ENCODE assay signal across 19 mouse cellular contexts in genomic region chr5:31904968-31905683, GRCm38 (mm10).
DNase-seq lines count a peak whose midpoint lies in the region; ATAC-seq and TF ChIP-seq lines count a peak whose summit lies in the region.
"Had no signal": no experiment of that assay in that cellular context is flagged by ENCODE, and none has a peak within 500 bp of the region (broad histone marks: within the 10 kb centered on the region; RNA-seq: fewer than 3 reads in every experiment).

No protein-coding gene starts in this region.

- CTCF ChIA-PET in Patski (lab: Charles Lee), result interaction anchor here (2.8 kb wide), 1 partner anchor 10 kb away, joined by 12 read pairs; no protein-coding TSS in a partner anchor

- no peaks in the 10 kb centered on the region for H3K36me3 ChIP-seq in heart, embryonic 10.5 days
- H3K36me3 ChIP-seq in heart, embryonic 11.5 days (ENCODE audit: control insufficient read depth, insufficient read depth, low read length), result no peaks in the 10 kb centered on the region
- no peaks in the 10 kb centered on the region; the same call in 1 of the 2 replicates for H3K36me3 ChIP-seq in liver, postnatal 0 days (replicated peaks; ENCODE audit: insufficient read depth, low read length)
- no peaks in the 10 kb centered on the region for H3K36me3 ChIP-seq in liver, embryonic 12.5 days
- no peaks in the 10 kb centered on the region for H3K36me3 ChIP-seq in intestine, postnatal 0 days (ENCODE audit: control insufficient read depth, insufficient read depth)
- H3K36me3 ChIP-seq: embryonic facial prominence, embryonic 12.5 days; hindbrain, embryonic 13.5 days; limb, embryonic 10.5 days had no signal

- H3K27me3 ChIP-seq in heart, embryonic 10.5 days (ENCODE audit: insufficient read depth, poor library complexity, severe bottlenecking), result no peaks in the 10 kb centered on the region
- H3K27me3 ChIP-seq in heart, embryonic 11.5 days (ENCODE audit: control insufficient read depth, insufficient read depth, low read length), result no peaks in the 10 kb centered on the region
- no peaks in the 10 kb centered on the region for H3K27me3 ChIP-seq in liver, postnatal 0 days (ENCODE audit: insufficient read depth, low read length)
- no peaks in the 10 kb centered on the region for H3K27me3 ChIP-seq in liver, embryonic 12.5 days (replicated peaks)
- no peaks in the 10 kb centered on the region for H3K27me3 ChIP-seq in Patski
- H3K27me3 ChIP-seq in intestine, postnatal 0 days (replicated peaks; ENCODE audit: control insufficient read depth, insufficient read depth, low read length), result no peaks in the 10 kb centered on the region
- H3K27me3 ChIP-seq: embryonic facial prominence, embryonic 12.5 days; hindbrain, embryonic 13.5 days had no signal

- H3K9ac ChIP-seq in heart, embryonic 11.5 days (ENCODE audit: low read depth, low read length), result no peak overlapping the region
- no peak overlapping the region for H3K9ac ChIP-seq in liver, postnatal 0 days (replicated peaks)
- no peak overlapping the region for H3K9ac ChIP-seq in liver, embryonic 12.5 days
- H3K9ac ChIP-seq in intestine, postnatal 0 days (ENCODE audit: low read depth, low read length), result no peak overlapping the region
- H3K9ac ChIP-seq: embryonic facial prominence, embryonic 12.5 days; hindbrain, embryonic 13.5 days had no signal

- ATAC-seq in heart, embryonic 11.5 days (replicated peaks; ENCODE audit: insufficient number of reproducible peaks, low FRiP score, low TSS enrichment), result no peak
- ATAC-seq in liver, postnatal 0 days, result no peak
- no peak for ATAC-seq in liver, embryonic 12.5 days
- no peak for ATAC-seq in Patski
- ATAC-seq in intestine, postnatal 0 days, result no peak

- peak; percentile 31 for TF ChIP-seq CTCF in liver, postnatal 0 days (IDR thresholded peaks at IDR 0.05; ENCODE audit: low read depth)
- peak; percentile 16 for TF ChIP-seq CTCF in Patski (IDR thresholded peaks at IDR 0.05)
- TF ChIP-seq CTCF in intestine, postnatal 0 days (IDR thresholded peaks at IDR 0.05; ENCODE audit: low read depth), result peak; percentile 45

- peaks cover 8% of the 10 kb centered on the region; the same call in 1 of the 2 replicates for H3K4me1 ChIP-seq in heart, embryonic 10.5 days
- H3K4me1 ChIP-seq in heart, embryonic 11.5 days (ENCODE audit: control insufficient read depth, insufficient read depth, low read length), result peaks cover 6% of the 10 kb centered on the region
- H3K4me1 ChIP-seq in liver, postnatal 0 days (ENCODE audit: insufficient read depth), result peaks cover 4% of the 10 kb centered on the region; the same call in 1 of the 2 replicates
- no peaks in the 10 kb centered on the region for H3K4me1 ChIP-seq in liver, embryonic 12.5 days
- H3K4me1 ChIP-seq in intestine, postnatal 0 days (replicated peaks; ENCODE audit: control insufficient read depth, insufficient read depth, low read length), result no peaks in the 10 kb centered on the region
- H3K4me1 ChIP-seq: embryonic facial prominence, embryonic 12.5 days; hindbrain, embryonic 13.5 days; limb, embryonic 10.5 days had no signal

- no peaks in the 10 kb centered on the region for H3K9me3 ChIP-seq in heart, embryonic 10.5 days
- no peaks in the 10 kb centered on the region for H3K9me3 ChIP-seq in heart, embryonic 11.5 days (replicated peaks; ENCODE audit: control insufficient read depth, low read length)
- no peaks in the 10 kb centered on the region for H3K9me3 ChIP-seq in liver, postnatal 0 days (ENCODE audit: low read length)
- H3K9me3 ChIP-seq in liver, embryonic 12.5 days (replicated peaks), result no peaks in the 10 kb centered on the region
- H3K9me3 ChIP-seq in intestine, postnatal 0 days (ENCODE audit: control insufficient read depth), result no peaks in the 10 kb centered on the region
- H3K9me3 ChIP-seq: embryonic facial prominence, embryonic 12.5 days; hindbrain, embryonic 13.5 days; limb, embryonic 10.5 days had no signal

- DNase-seq in heart, embryonic 10.5 days (ENCODE audit: low spot score), result no peak
- no peak for DNase-seq in liver, postnatal 0 days
- DNase-seq in Patski (ENCODE audit: low read depth, low spot score), result no peak
- DNase-seq in adrenal gland, postnatal 14 days, result no peak
- no peak for DNase-seq in urinary bladder, postnatal 25 days (ENCODE audit: low spot score)
- DNase-seq: adrenal gland, postnatal 10 days; cerebellum, adult 2 months; gastrocnemius, postnatal 25 days; kidney, adult 18-20 months; right cerebral cortex, postnatal 25 days; thymus, postnatal 25 days had no signal

- POLR2A ChIA-PET in Patski (lab: Charles Lee), result interaction anchor here (1.0 kb wide), 1 partner anchor 8 kb away, joined by 4 read pairs; no protein-coding TSS in a partner anchor

- TF ChIP-seq EP300 in liver, postnatal 0 days (IDR thresholded peaks at IDR 0.05; ENCODE audit: low read depth), result no peak

- no peak overlapping the region for H3K4me3 ChIP-seq in heart, embryonic 10.5 days
- no peak overlapping the region for H3K4me3 ChIP-seq in heart, embryonic 11.5 days (ENCODE audit: low read depth, low read length)
- no peak overlapping the region for H3K4me3 ChIP-seq in liver, postnatal 0 days (ENCODE audit: low read depth, low read length)
- no peak overlapping the region for H3K4me3 ChIP-seq in liver, embryonic 12.5 days
- no peak overlapping the region for H3K4me3 ChIP-seq in intestine, postnatal 0 days (ENCODE audit: low read depth, low read length)
- H3K4me3 ChIP-seq: embryonic facial prominence, embryonic 12.5 days; hindbrain, embryonic 13.5 days; limb, embryonic 10.5 days had no signal

- in situ Hi-C loops in Patski (cut with MboI; ENCODE audit: low pct_unique_long_range_greater_than_20kb), result no loop called here

- H3K4me2 ChIP-seq in heart, embryonic 11.5 days, result no peak overlapping the region
- no peak overlapping the region for H3K4me2 ChIP-seq in liver, postnatal 0 days (ENCODE audit: low read depth, low read length)
- H3K4me2 ChIP-seq in liver, embryonic 12.5 days, result no peak overlapping the region
- no peak overlapping the region for H3K4me2 ChIP-seq in intestine, postnatal 0 days (replicated peaks; ENCODE audit: low read depth)
- H3K4me2 ChIP-seq: embryonic facial prominence, embryonic 12.5 days; hindbrain, embryonic 13.5 days; liver, embryonic 11.5 days; midbrain, embryonic 11.5 days had no signal

- 0 out of 2 replicates have a peak overlapping the region, but pooled peaks have one; percentile 36 for H3K27ac ChIP-seq in heart, embryonic 10.5 days
- H3K27ac ChIP-seq in heart, embryonic 11.5 days (ENCODE audit: low read depth, low read length), result no peak overlapping the region
- H3K27ac ChIP-seq in liver, postnatal 0 days (ENCODE audit: low read depth), result no peak overlapping the region
- no peak overlapping the region for H3K27ac ChIP-seq in liver, embryonic 12.5 days
- no peak overlapping the region for H3K27ac ChIP-seq in intestine, postnatal 0 days (ENCODE audit: low read depth, low read length)
- H3K27ac ChIP-seq: embryonic facial prominence, embryonic 12.5 days; hindbrain, embryonic 13.5 days; limb, embryonic 10.5 days had no signal

- 71% methylated on average over 6 of the region's 6 CpGs for WGBS in heart, embryonic 10.5 days
- 66% methylated on average over 6 of the region's 6 CpGs for WGBS in heart, embryonic 11.5 days (ENCODE audit: insufficient replicate concordance)
- 72% methylated on average over 6 of the region's 6 CpGs for WGBS in liver, postnatal 0 days (ENCODE audit: insufficient replicate concordance)
- WGBS in liver, embryonic 12.5 days (ENCODE audit: insufficient replicate concordance), result 60% methylated on average over 6 of the region's 6 CpGs
- WGBS in intestine, postnatal 0 days, result 72% methylated on average over 6 of the region's 6 CpGs
